Comparison of ENCODE assay signal across 12 mouse cellular contexts in genomic region chr10:70876119-70876518, GRCm38 (mm10).
DNase-seq lines count a peak whose midpoint lies in the region; ATAC-seq and TF ChIP-seq lines count a peak whose summit lies in the region.
"Had no signal": no experiment of that assay in that cellular context is flagged by ENCODE, and none has a peak within 500 bp of the region (broad histone marks: within the 10 kb centered on the region; RNA-seq: fewer than 3 reads in every experiment).

No protein-coding gene starts in this region.

- H3K27me3 ChIP-seq in kidney, postnatal 0 days (ENCODE audit: insufficient read depth, low read length) = no peaks in the 10 kb centered on the region
- H3K27me3 ChIP-seq in embryonic facial prominence, embryonic 11.5 days (ENCODE audit: control insufficient read depth, insufficient read depth, low read length) = no peaks in the 10 kb centered on the region
- H3K27me3 ChIP-seq: heart, embryonic 12.5 days had no signal

- no peak overlapping the region for H3K9ac ChIP-seq in kidney, postnatal 0 days (ENCODE audit: low read depth, low read length)
- H3K9ac ChIP-seq in embryonic facial prominence, embryonic 11.5 days (replicated peaks; ENCODE audit: low read length) = no peak overlapping the region
- H3K9ac ChIP-seq: heart, embryonic 12.5 days had no signal

- H3K4me1 ChIP-seq in kidney, postnatal 0 days (replicated peaks; ENCODE audit: insufficient read depth, low read length) = no peaks in the 10 kb centered on the region
- no peaks in the 10 kb centered on the region for H3K4me1 ChIP-seq in embryonic facial prominence, embryonic 11.5 days (ENCODE audit: control insufficient read depth, insufficient read depth, low read length)
- H3K4me1 ChIP-seq: heart, embryonic 12.5 days had no signal

- DNase-seq in adrenal gland, postnatal 25 days = peak; percentile 12
- DNase-seq in adrenal gland, postnatal 4 days (ENCODE audit: low spot score in 2 of 2) = no peak
- DNase-seq in kidney, postnatal 0 days (ENCODE audit: low spot score) = no peak
- no peak for DNase-seq in kidney, adult 8-10 months
- DNase-seq in 3134 (ENCODE audit: extremely low read depth, insufficient read length, low spot score) = peak; percentile 9
- DNase-seq in embryonic facial prominence, embryonic 11.5 days (ENCODE audit: low spot score) = peak; percentile 17
- DNase-seq in urinary bladder, adult 2 months (ENCODE audit: low spot score) = no peak
- DNase-seq: cerebellum, adult 9-11 months; kidney, adult 18-20 months; lung, postnatal 10 days had no signal

- no peak overlapping the region for H3K4me2 ChIP-seq in kidney, postnatal 0 days (ENCODE audit: low read length)
- no peak overlapping the region for H3K4me2 ChIP-seq in embryonic facial prominence, embryonic 11.5 days (ENCODE audit: low read depth, low read length)
- H3K4me2 ChIP-seq: heart, embryonic 12.5 days had no signal

- H3K4me3 ChIP-seq in kidney, postnatal 0 days (replicated peaks; ENCODE audit: low read depth, low read length) = no peak overlapping the region
- no peak overlapping the region for H3K4me3 ChIP-seq in embryonic facial prominence, embryonic 11.5 days (ENCODE audit: low read depth, low read length)
- H3K4me3 ChIP-seq: heart, embryonic 12.5 days had no signal

- peak; percentile 49; the same call in 1 of the 2 replicates for TF ChIP-seq CTCF in kidney, postnatal 0 days (IDR thresholded peaks at IDR 0.05; ENCODE audit: low read depth)

- no peaks in the 10 kb centered on the region for H3K36me3 ChIP-seq in kidney, postnatal 0 days (ENCODE audit: insufficient read depth, low read length)
- H3K36me3 ChIP-seq in embryonic facial prominence, embryonic 11.5 days (replicated peaks; ENCODE audit: control insufficient read depth, insufficient read depth, low read depth, low read length) = no peaks in the 10 kb centered on the region
- H3K36me3 ChIP-seq: heart, embryonic 12.5 days had no signal

- no peak overlapping the region for H3K27ac ChIP-seq in kidney, postnatal 0 days
- H3K27ac ChIP-seq in embryonic facial prominence, embryonic 11.5 days (replicated peaks; ENCODE audit: low read depth, low read length) = no peak overlapping the region

- no peaks in the 10 kb centered on the region for H3K9me3 ChIP-seq in kidney, postnatal 0 days (replicated peaks; ENCODE audit: low read length)
- H3K9me3 ChIP-seq in embryonic facial prominence, embryonic 11.5 days (replicated peaks; ENCODE audit: control insufficient read depth, low read length) = no peaks in the 10 kb centered on the region

- 75% methylated on average over 8 of the region's 8 CpGs for WGBS in kidney, postnatal 0 days
- WGBS in embryonic facial prominence, embryonic 11.5 days = 72% methylated on average over 8 of the region's 8 CpGs

- ATAC-seq in kidney, postnatal 0 days (replicated peaks; ENCODE audit: low FRiP score, low read depth) = no peak
- no peak for ATAC-seq in embryonic facial prominence, embryonic 11.5 days (replicated peaks; ENCODE audit: insufficient number of reproducible peaks, low FRiP score, low TSS enrichment, low read depth)
- ATAC-seq in inflammation-experienced regulatory T-cells, adult 6 months = no peak

Comparison
In these comparisons a context has a peak if more than half of its experiments do, and no peak if none do; other contexts are left out.
1. DNase-seq: peak in adrenal gland, postnatal 25 days (single experiment), 3134 (single experiment) and embryonic facial prominence, embryonic 11.5 days (single experiment); none in adrenal gland, postnatal 4 days (0 of 2), kidney, postnatal 0 days (single experiment), kidney, adult 8-10 months (0 of 2) and urinary bladder, adult 2 months (single experiment).